Mouse (Mus musculus) forebrain, embryonic 13.5 days (tissue): ENCODE data around the gene Drd3. TPM values are rescaled to one million over a fixed set of nuclear protein-coding genes. Genes with fewer than 3 reads are reported as not detected.

Source experiments
- ATAC-seq: fragments of 200-750 bp; cut with Nextera tagmentation; 2 replicates; pipeline ENCODE4 v1.8.0; 2017
- H3K27ac ChIP-seq: fragments of 300-500 bp; sonication (generic); 2 replicates; pipeline ENCODE4 v1.5.1; 2015; ENCODE audit warnings: inconsistent platforms, mild to moderate bottlenecking, moderate library complexity
- H3K27me3 ChIP-seq: fragments of 300-500 bp; sonication (generic); 2 replicates; pipeline ENCODE4 v1.6.1; 2015; ENCODE audit warnings: mild to moderate bottlenecking, inconsistent platforms
- H3K36me3 ChIP-seq: fragments of 300-500 bp; sonication (generic); 2 replicates; pipeline ENCODE4 v1.6.1; 2015; ENCODE audit warnings: mild to moderate bottlenecking, inconsistent platforms; ENCODE audit not compliant: poor library complexity, severe bottlenecking
- H3K4me1 ChIP-seq: fragments of 300-500 bp; sonication (generic); 2 replicates; pipeline ENCODE4 v1.6.1; 2015; ENCODE audit warnings: inconsistent platforms
- H3K4me2 ChIP-seq: fragments of 300-500 bp; sonication (generic); 2 replicates; pipeline ENCODE4 v1.6.1; 2015; ENCODE audit warnings: inconsistent platforms, mild to moderate bottlenecking, moderate library complexity
- H3K4me3 ChIP-seq: fragments of 300-500 bp; sonication (generic); 2 replicates; pipeline ENCODE4 v1.5.1; 2015; ENCODE audit warnings: mild to moderate bottlenecking, inconsistent platforms
- H3K9ac ChIP-seq: fragments of 300-500 bp; sonication (generic); 2 replicates; pipeline ENCODE4 v1.6.1; 2015; ENCODE audit warnings: mild to moderate bottlenecking, inconsistent platforms
- H3K9me3 ChIP-seq: fragments of 300-500 bp; sonication (generic); replicated peaks from 2 replicates; pipeline ENCODE4 v1.6.1; 2016; ENCODE audit warnings: inconsistent platforms
- WGBS: fragments of 180-500 bp; shearing (Covaris S2); methylation state at CpG from one replicate; pipeline ENCODE4 v1.1.7; 2015; 5-methylcytosine and 5-hydroxymethylcytosine counted together
- microRNA-seq: library from miRNA; unstranded; fragments of <30 nt; microRNA quantifications from one replicate; pipeline ENCODE4, GENCODE M21; 2016
- polyA plus RNA-seq: library from polyadenylated mRNA; unstranded; fragments of >200 nt; fragmentation: Nextera tagmentation; extraction: Ambion mirVana; gene quantifications from 2 replicates; pipeline ENCODE4 v1.2.1, GENCODE M21; 2015

Drd3 gene
- polyA plus RNA-seq, 1 experiment from 2014 or later, result 0.15 TPM

GRCm38 (mm10) chr16:43860624-43861023 lies 106.8 kb downstream of the Drd3 start:
- Histone ChIP-seq H3K27me3 (no peaks in the 10 kb centered on the region), H3K9ac (no peak overlapping the region), H3K9me3 (no peaks in the 10 kb centered on the region), H3K4me1 (no peaks in the 10 kb centered on the region), H3K4me2 (no peak overlapping the region), H3K36me3 (peaks cover 24% of the 10 kb centered on the region), H3K4me3 (no peak overlapping the region), H3K27ac (no peak overlapping the region)
- 79% methylated on average over 6 of the region's 6 CpGs for WGBS
- ATAC-seq, result no peak

- Histone ChIP-seq H3K27me3 (no peaks in the 10 kb centered on the region), H3K4me2 (no peak overlapping the region), H3K9ac (no peak overlapping the region), H3K36me3 (peaks cover 54% of the 10 kb centered on the region), H3K9me3 (no peaks in the 10 kb centered on the region), H3K4me3 (no peak overlapping the region), H3K27ac (no peak overlapping the region), H3K4me1 (no peaks in the 10 kb centered on the region)
- no peak for ATAC-seq
Measured at GRCm38 (mm10) chr16:43869805-43870204, 116.0 kb downstream of the Drd3 start.

DNA sequence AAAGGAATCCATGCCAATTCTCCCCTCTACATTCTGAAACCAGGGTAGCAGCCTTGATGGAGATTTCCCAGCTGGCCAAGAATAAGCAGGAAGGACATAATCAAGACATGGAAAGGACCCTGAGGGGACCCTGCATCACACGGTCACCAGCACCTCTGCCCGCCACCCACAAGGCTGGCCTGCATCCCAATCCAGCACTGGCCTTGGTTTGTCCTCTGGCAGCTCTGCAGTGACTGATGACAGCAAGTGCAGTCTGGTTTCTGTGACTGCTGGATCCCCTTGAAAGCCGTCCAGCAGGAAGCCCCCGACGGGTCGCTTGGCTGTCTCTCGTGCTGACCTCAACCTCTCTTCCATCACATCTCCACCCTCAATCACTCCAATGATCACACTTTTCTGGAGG lies 117.6 kb downstream of the Drd3 start:
- H3K9me3 ChIP-seq, result no peaks in the 10 kb centered on the region
- 92% methylated on average over 7 of the region's 7 CpGs for WGBS
- no peak overlapping the region for H3K27ac ChIP-seq
- H3K4me1 ChIP-seq, result no peaks in the 10 kb centered on the region
- H3K4me3 ChIP-seq, result no peak overlapping the region
- no peaks in the 10 kb centered on the region for H3K27me3 ChIP-seq
- no peak overlapping the region for H3K4me2 ChIP-seq
- H3K9ac ChIP-seq, result no peak overlapping the region
- no peak for ATAC-seq
- peaks cover 70% of the 10 kb centered on the region for H3K36me3 ChIP-seq

Small RNAs within 50 kb of the gene (microRNA-seq; reads per million reads assigned to microRNA genes)
- not detected for gene Gm25996

Other genes with a start within 250 kb of the Drd3 start
- gene Tigit, start 89.9 kb upstream of the Drd3 start, polyA plus RNA-seq, result not detected in 2 replicates
- 12.7 and 16.1 TPM in 2 replicates for gene Ccdc191, start 135.8 kb downstream of the Drd3 start, polyA plus RNA-seq
- gene Qtrt2, start 172.8 kb downstream of the Drd3 start, polyA plus RNA-seq, result 29.6 and 30.8 TPM in 2 replicates
- gene Zdhhc23, start 225.8 kb downstream of the Drd3 start, polyA plus RNA-seq, result 0.76 and 1.2 TPM in 2 replicates